Mouse (Mus musculus): ENCODE measurements at regions not wholly inside any gene's neighbourhood (a gene's known extent, or its start where the extent isn't known, plus 50 kb on each side); places are given as distances from the start of the nearest gene placed in this dataset.

- DNase-seq (ENCODE audit: low read depth in 3 of 3, low spot score in 3 of 3) (no peak), ATAC-seq (ENCODE audit: insufficient read depth) (no peak)
- Histone ChIP-seq H3K4me3 (ENCODE audit: insufficient read depth in 1 of 2, low read depth in 2 of 2, low read length in 2 of 2) (peak overlapping the region; percentile 50 to 51), H3K9ac (replicated peaks) (no peak overlapping the region; the same call in 1 of the 2 replicates), H3K9me3 (ENCODE audit: control insufficient read depth, low read length) (no peaks in the 10 kb centered on the region), H3K27me3 (ENCODE audit: control insufficient read depth, insufficient read depth, low read length) (no peaks in the 10 kb centered on the region), H3K27ac (no peak overlapping the region), H3K4me1 (replicated peaks; ENCODE audit: control insufficient read depth in 2 of 2, insufficient read depth in 2 of 2, low read length in 1 of 2) (peaks cover 0 to 3% of the 10 kb centered on the region in 2 experiments; a peak in 1 of 4 replicates), H3K4me2 (ENCODE audit: low read depth) (peak overlapping the region; percentile 66), H3K36me3 (replicated peaks; ENCODE audit: control insufficient read depth, insufficient read depth, low read depth) (no peaks in the 10 kb centered on the region)
- WGBS (ENCODE audit: insufficient replicate concordance): 10% methylated on average over 43 of the region's 43 CpGs
- TF ChIP-seq CTCF (IDR thresholded peaks at IDR 0.05; ENCODE audit: low read depth): no peak
- TF ChIP-seq EP300 (IDR thresholded peaks at IDR 0.05; ENCODE audit: low read depth): no peak
These were observed 134.7 kb upstream of the Usp9x start for GRCm38 (mm10) chrX:12936406-12937172.

- Histone ChIP-seq H3K4me1 (replicated peaks; ENCODE audit: control insufficient read depth in 2 of 2, insufficient read depth in 2 of 2, low read length in 1 of 2) (peaks cover 0 to 3% of the 10 kb centered on the region in 2 experiments; a peak in 1 of 4 replicates), H3K9ac (replicated peaks) (no peak overlapping the region), H3K9me3 (ENCODE audit: control insufficient read depth, low read length) (no peaks in the 10 kb centered on the region), H3K36me3 (replicated peaks; ENCODE audit: control insufficient read depth, insufficient read depth, low read depth) (no peaks in the 10 kb centered on the region), H3K27ac (no peak overlapping the region), H3K27me3 (ENCODE audit: control insufficient read depth, insufficient read depth, low read length) (no peaks in the 10 kb centered on the region), H3K4me3 (ENCODE audit: insufficient read depth in 1 of 2, low read depth in 2 of 2, low read length in 2 of 2) (no peak overlapping the region), H3K4me2 (ENCODE audit: low read depth) (no peak overlapping the region)
- TF ChIP-seq EP300 (IDR thresholded peaks at IDR 0.05; ENCODE audit: low read depth) (no peak), CTCF (IDR thresholded peaks at IDR 0.05; ENCODE audit: low read depth) (no peak)
- DNase-seq (ENCODE audit: low read depth in 3 of 3, low spot score in 3 of 3): no peak
- 72% methylated on average over 4 of the region's 4 CpGs for WGBS (ENCODE audit: insufficient replicate concordance)
- no peak for ATAC-seq (ENCODE audit: insufficient read depth)
These were observed 137.9 kb upstream of the Usp9x start for GRCm38 (mm10) chrX:12933294-12933807.

- TF ChIP-seq CTCF (IDR thresholded peaks at IDR 0.05; ENCODE audit: low read depth): no peak
- TF ChIP-seq EP300 (IDR thresholded peaks at IDR 0.05; ENCODE audit: low read depth): no peak
- Histone ChIP-seq H3K36me3 (replicated peaks; ENCODE audit: control insufficient read depth, insufficient read depth, low read depth) (no peaks in the 10 kb centered on the region), H3K4me2 (ENCODE audit: low read depth) (no peak overlapping the region), H3K27me3 (ENCODE audit: control insufficient read depth, insufficient read depth, low read length) (no peaks in the 10 kb centered on the region), H3K9me3 (ENCODE audit: control insufficient read depth, low read length) (no peaks in the 10 kb centered on the region), H3K27ac (no peak overlapping the region), H3K9ac (replicated peaks) (no peak overlapping the region), H3K4me1 (replicated peaks; ENCODE audit: control insufficient read depth in 2 of 2, insufficient read depth in 2 of 2, low read length in 1 of 2) (peaks cover 3 to 6% of the 10 kb centered on the region in 2 experiments; a peak in 3 of 4 replicates), H3K4me3 (ENCODE audit: insufficient read depth in 1 of 2, low read depth in 2 of 2, low read length in 2 of 2) (no peak overlapping the region)
- DNase-seq (ENCODE audit: low read depth in 3 of 3, low spot score in 3 of 3) (no peak), ATAC-seq (ENCODE audit: insufficient read depth) (no peak)
- 28% methylated on average over 2 of the region's 2 CpGs for WGBS (ENCODE audit: insufficient replicate concordance)
These were observed 141.1 kb upstream of the Usp9x start for GRCm38 (mm10) chrX:12930242-12930641.

- no peak for DNase-seq (ENCODE audit: low read depth in 3 of 3, low spot score in 3 of 3)
- WGBS (ENCODE audit: insufficient replicate concordance): 46% methylated on average over 11 of the region's 11 CpGs
- Histone ChIP-seq H3K9ac (replicated peaks) (no peak overlapping the region), H3K27me3 (ENCODE audit: control insufficient read depth, insufficient read depth, low read length) (no peaks in the 10 kb centered on the region), H3K27ac (no peak overlapping the region), H3K4me1 (replicated peaks; ENCODE audit: control insufficient read depth in 2 of 2, insufficient read depth in 2 of 2, low read length in 1 of 2) (peaks cover 3 to 6% of the 10 kb centered on the region in 2 experiments; a peak in 3 of 4 replicates), H3K4me3 (ENCODE audit: insufficient read depth in 1 of 2, low read depth in 2 of 2, low read length in 2 of 2) (no peak overlapping the region), H3K9me3 (ENCODE audit: control insufficient read depth, low read length) (no peaks in the 10 kb centered on the region), H3K4me2 (ENCODE audit: low read depth) (no peak overlapping the region), H3K36me3 (replicated peaks; ENCODE audit: control insufficient read depth, insufficient read depth, low read depth) (no peaks in the 10 kb centered on the region)
- ATAC-seq (ENCODE audit: insufficient read depth): peak; percentile 41; the same call in 1 of the 2 replicates
- no peak for TF ChIP-seq EP300 (IDR thresholded peaks at IDR 0.05; ENCODE audit: low read depth)
- TF ChIP-seq CTCF (IDR thresholded peaks at IDR 0.05; ENCODE audit: low read depth): no peak
These were observed 143.3 kb upstream of the Usp9x start for GRCm38 (mm10) chrX:12927797-12928589.

Data from liver, embryonic 14.5 days (tissue).